Mouse (Mus musculus) lung, postnatal 25 days (tissue): ENCODE data around the gene Tas2r103.

Experiments used
- DNase-seq: peaks from one replicate; pipeline ENCODE4 v3.0.0; 2022; ENCODE audit warnings: low spot score

Tas2r103 gene

GRCm38 (mm10) chr6:133037001-133037400 is at the start of gene Tas2r103:
Gene Tas2r103, minus strand, starts transcription at chr6:133037101.
- DNase-seq, result no peak

- no peak for DNase-seq
Observed at GRCm38 (mm10) chr6:133055716-133056115, 18.8 kb upstream of the Tas2r103 start, which contains the start of gene Tas2r140. Gene Tas2r140, minus strand, starts transcription at chr6:133055816.
